8 mouse cellular contexts compared by ENCODE assay signal in genomic region chr16:65629186-65629585, GRCm38 (mm10).
DNase-seq lines count a peak whose midpoint lies in the region; ATAC-seq and TF ChIP-seq lines count a peak whose summit lies in the region.

No protein-coding gene starts in this region.

- intact Hi-C loops in left cerebral cortex, adult 2 months (cut with DNase I) = loop anchor here (1.0 kb wide), 1 partner anchor 384 kb away; no protein-coding TSS in a partner anchor

- peak; percentile 8 to 16 for DNase-seq in spleen, postnatal 36 days (ENCODE audit: low spot score in 2 of 2)
- no peak for DNase-seq in spleen, postnatal 4 days (ENCODE audit: low spot score in 2 of 2)
- DNase-seq in cerebellum, adult 11 months = peak; percentile 21
- DNase-seq in hindbrain, embryonic 14.5 days (ENCODE audit: low spot score) = peak; percentile 90
- DNase-seq in left cerebral cortex, adult 2 months (ENCODE audit: extremely low spot score in 1 of 2, low spot score in 2 of 2) = peak; percentile 56 to 62
- DNase-seq in mesoderm, embryonic 11.5 days (ENCODE audit: low read depth, low spot score) = peak; percentile 77
- peak; percentile 25 for DNase-seq in skeletal muscle tissue, adult 2 months (ENCODE audit: low read depth, low spot score)

- H3K4me3 ChIP-seq in forebrain, embryonic 16.5 days (replicated peaks; ENCODE audit: low read length) = no peak overlapping the region
- no peak overlapping the region for H3K4me3 ChIP-seq in hindbrain, embryonic 14.5 days (replicated peaks; ENCODE audit: low read length)
- peak overlapping the region; percentile 31; the same call in 1 of the 2 replicates for H3K4me3 ChIP-seq in left cerebral cortex, adult 2 months

- H3K9ac ChIP-seq in forebrain, embryonic 16.5 days (replicated peaks; ENCODE audit: low read depth, low read length) = no peak overlapping the region
- no peak overlapping the region for H3K9ac ChIP-seq in hindbrain, embryonic 14.5 days

- peak; percentile 71 for ATAC-seq in forebrain, embryonic 16.5 days
- ATAC-seq in hindbrain, embryonic 14.5 days (ENCODE audit: low FRiP score) = peak; percentile 37; the same call in 1 of the 2 replicates

- WGBS in forebrain, embryonic 16.5 days = 12% methylated on average over 10 of the region's 10 CpGs
- WGBS in hindbrain, embryonic 14.5 days = 13% methylated on average over 10 of the region's 10 CpGs

- H3K4me1 ChIP-seq in forebrain, embryonic 16.5 days (replicated peaks; ENCODE audit: control insufficient read depth, insufficient read depth, low read length) = no peaks in the 10 kb centered on the region
- no peaks in the 10 kb centered on the region for H3K4me1 ChIP-seq in hindbrain, embryonic 14.5 days (replicated peaks; ENCODE audit: control insufficient read depth, insufficient read depth, low read length)

- H3K27ac ChIP-seq in forebrain, embryonic 16.5 days (ENCODE audit: low read length) = no peak overlapping the region
- H3K27ac ChIP-seq in hindbrain, embryonic 14.5 days = no peak overlapping the region
- no peak overlapping the region for H3K27ac ChIP-seq in left cerebral cortex, adult 2 months

- H3K4me2 ChIP-seq in forebrain, embryonic 16.5 days (ENCODE audit: low read length) = no peak overlapping the region
- H3K4me2 ChIP-seq in hindbrain, embryonic 14.5 days (replicated peaks) = no peak overlapping the region

- H3K27me3 ChIP-seq in forebrain, embryonic 16.5 days (replicated peaks; ENCODE audit: control insufficient read depth, insufficient read depth, low read length) = no peaks in the 10 kb centered on the region
- no peaks in the 10 kb centered on the region for H3K27me3 ChIP-seq in hindbrain, embryonic 14.5 days (ENCODE audit: control insufficient read depth, insufficient read depth, low read length)

- no peaks in the 10 kb centered on the region for H3K36me3 ChIP-seq in forebrain, embryonic 16.5 days (ENCODE audit: control insufficient read depth, insufficient read depth)
- no peaks in the 10 kb centered on the region for H3K36me3 ChIP-seq in hindbrain, embryonic 14.5 days (replicated peaks; ENCODE audit: control insufficient read depth, insufficient read depth)

- no peaks in the 10 kb centered on the region for H3K9me3 ChIP-seq in forebrain, embryonic 16.5 days (ENCODE audit: control insufficient read depth, low read length)
- H3K9me3 ChIP-seq in hindbrain, embryonic 14.5 days (ENCODE audit: control insufficient read depth, low read length) = no peaks in the 10 kb centered on the region

- TF ChIP-seq CTCF in left cerebral cortex, adult 2 months (IDR thresholded peaks at IDR 0.05) = peak; percentile 77

Comparison
In these comparisons a context has a peak if more than half of its experiments do, and no peak if none do; other contexts are left out.
1. DNase-seq: peak in spleen, postnatal 36 days (2 of 2), cerebellum, adult 11 months (single experiment), hindbrain, embryonic 14.5 days (single experiment), left cerebral cortex, adult 2 months (2 of 2), mesoderm, embryonic 11.5 days (single experiment) and skeletal muscle tissue, adult 2 months (single experiment); none in spleen, postnatal 4 days (0 of 2).